Mouse (Mus musculus) limb, embryonic 10.5 days (tissue): ENCODE results near the gene AY358078. TPM values are rescaled to one million over a fixed set of nuclear protein-coding genes. Genes with fewer than 3 reads are reported as not detected.
"Not testable (repeated sequence)": the region's sequence is repeated elsewhere in the genome, so short reads cannot be mapped to it uniquely, and the experiment has no call there.

Experiments
- DNase-seq: peaks from one replicate; pipeline ENCODE4 v3.0.0-alpha.2; 2017; ENCODE audit warnings: low spot score
- H3K27ac ChIP-seq: fragments of 300-500 bp; sonication (generic); 2 replicates; pipeline ENCODE4 v1.5.1; 2016; ENCODE audit warnings: mild to moderate bottlenecking
- H3K27me3 ChIP-seq: fragments of 300-500 bp; sonication (generic); 2 replicates; pipeline ENCODE4 v1.6.1; 2016; ENCODE audit warnings: low read depth, mild to moderate bottlenecking; ENCODE audit not compliant: poor library complexity, severe bottlenecking
- H3K36me3 ChIP-seq: fragments of 300-500 bp; sonication (generic); 2 replicates; pipeline ENCODE4 v1.6.1; 2016; ENCODE audit warnings: mild to moderate bottlenecking, moderate library complexity
- H3K4me1 ChIP-seq: fragments of 300-500 bp; sonication (generic); 2 replicates; pipeline ENCODE4 v1.6.1; 2016
- H3K4me3 ChIP-seq: fragments of 300-500 bp; sonication (generic); 2 replicates; pipeline ENCODE4 v1.5.1; 2016; ENCODE audit warnings: mild to moderate bottlenecking, moderate library complexity
- H3K9me3 ChIP-seq: fragments of 300-500 bp; sonication (generic); replicated peaks from 2 replicates; pipeline ENCODE4 v1.6.1; 2016; ENCODE audit warnings: mild to moderate bottlenecking
- WGBS: fragments of 180-500 bp; shearing (Covaris S2); methylation state at CpG from one replicate; pipeline ENCODE4 v1.1.7; 2016; 5-methylcytosine and 5-hydroxymethylcytosine counted together
- microRNA-seq: library from miRNA; unstranded; fragments of <30 nt; microRNA quantifications from one replicate; pipeline ENCODE4, GENCODE M21; 2017
- polyA plus RNA-seq: library from polyadenylated mRNA; unstranded; fragments of >200 nt; fragmentation: Nextera tagmentation; extraction: Ambion mirVana; gene quantifications from 2 replicates; pipeline ENCODE4 v1.2.1, GENCODE M21; 2016

AY358078 gene
- polyA plus RNA-seq, 1 experiment from 2014 or later, result not detected

GRCm38 (mm10) chr14:51842250-51842649, 42.4 kb downstream of the AY358078 start:
- no peaks in the 10 kb centered on the region for H3K27me3 ChIP-seq
- 89% methylated on average over 1 of the region's 1 CpGs for WGBS
- H3K27ac ChIP-seq, result no peak overlapping the region
- DNase-seq, result no peak
- no peaks in the 10 kb centered on the region for H3K4me1 ChIP-seq
- H3K9me3 ChIP-seq, result no peaks in the 10 kb centered on the region
- no peak overlapping the region for H3K4me3 ChIP-seq
- H3K36me3 ChIP-seq, result no peaks in the 10 kb centered on the region

DNA sequence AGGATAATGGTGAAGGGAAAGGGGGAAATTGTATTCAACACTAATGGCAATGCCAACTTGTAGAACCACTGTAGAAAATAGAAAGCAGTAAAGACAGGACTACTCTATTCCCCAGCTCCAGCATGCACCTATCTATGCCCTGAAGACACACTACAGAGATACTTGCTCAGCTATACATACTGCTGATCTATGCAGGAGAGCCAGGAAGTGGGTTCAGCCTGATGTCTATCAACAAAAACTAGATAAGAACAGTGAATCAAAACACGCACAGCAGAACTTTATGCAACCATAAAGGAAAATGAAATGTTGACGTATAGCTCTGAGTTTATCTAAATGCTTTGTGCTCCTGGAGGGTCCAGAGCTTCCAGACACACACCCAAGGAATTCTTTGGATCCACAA, 42.9 kb downstream of the AY358078 start:
- Histone ChIP-seq H3K36me3 (no peaks in the 10 kb centered on the region), H3K9me3 (no peaks in the 10 kb centered on the region), H3K4me1 (no peaks in the 10 kb centered on the region), H3K27me3 (no peaks in the 10 kb centered on the region), H3K4me3 (no peak overlapping the region), H3K27ac (no peak overlapping the region)
- no peak for DNase-seq
- WGBS, result 92% methylated on average over 2 of the region's 2 CpGs

GRCm38 (mm10) chr14:51843882-51844281, 44.0 kb downstream of the AY358078 start:
- H3K4me1 ChIP-seq, result no peaks in the 10 kb centered on the region
- H3K27me3 ChIP-seq, result no peaks in the 10 kb centered on the region
- H3K9me3 ChIP-seq, result no peaks in the 10 kb centered on the region
- DNase-seq, result no peak
- H3K4me3 ChIP-seq, result no peak overlapping the region
- H3K36me3 ChIP-seq, result no peaks in the 10 kb centered on the region
- H3K27ac ChIP-seq, result no peak overlapping the region

- H3K4me1 ChIP-seq, result no peaks in the 10 kb centered on the region
- no peak overlapping the region for H3K4me3 ChIP-seq
- H3K9me3 ChIP-seq, result no peaks in the 10 kb centered on the region
- DNase-seq, result no peak
- H3K27me3 ChIP-seq, result no peaks in the 10 kb centered on the region
- no peaks in the 10 kb centered on the region for H3K36me3 ChIP-seq
- 71% methylated on average over 3 of the region's 3 CpGs for WGBS
- H3K27ac ChIP-seq, result no peak overlapping the region
Measured at GRCm38 (mm10) chr14:51846566-51846965, 46.7 kb downstream of the AY358078 start.

GRCm38 (mm10) chr14:51851006-51851405, 51.2 kb downstream of the AY358078 start:
- 52% methylated on average over 3 of the region's 3 CpGs for WGBS
- DNase-seq, H3K36me3 ChIP-seq, H3K4me1 ChIP-seq, H3K4me3 ChIP-seq, H3K27ac ChIP-seq, H3K9me3 ChIP-seq, H3K27me3 ChIP-seq: not testable (repeated sequence)

DNA sequence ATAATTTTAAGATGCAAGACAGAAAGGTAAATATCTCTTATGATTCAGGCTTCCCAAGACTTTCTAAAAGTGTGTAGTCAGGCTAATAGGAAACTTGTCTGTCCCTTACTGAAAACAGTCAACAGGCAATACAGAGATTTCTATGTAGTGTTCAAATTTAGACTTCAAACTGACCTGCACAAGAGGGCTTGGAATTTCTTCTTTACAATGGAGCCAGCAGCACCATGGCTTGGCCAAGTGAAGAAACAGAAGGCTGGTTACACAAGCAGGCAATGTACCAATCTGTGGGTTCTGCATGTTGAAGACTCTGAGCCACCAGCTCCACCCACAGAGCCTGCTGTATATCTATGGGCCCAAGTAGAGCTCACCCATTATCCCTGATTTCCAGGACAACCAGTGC, 53.6 kb downstream of the AY358078 start, which contains the start of gene Ear6:
Ear6 (plus strand) TSS at position 301 of the 400 bp plus-strand sequence.
- Histone ChIP-seq H3K27ac (no peak within 1 kb of the TSS), H3K4me1 (no peaks in the 10 kb centered on the region), H3K36me3 (no peaks in the 10 kb centered on the region), H3K4me3 (no peak within 1 kb of the TSS), H3K27me3 (no peaks in the 10 kb centered on the region), H3K9me3 (no peaks in the 10 kb centered on the region)
- DNase-seq, result no peak

GRCm38 (mm10) chr14:51855280-51855679, 55.4 kb downstream of the AY358078 start:
- not testable (repeated sequence) for H3K27me3 ChIP-seq, H3K4me3 ChIP-seq, H3K36me3 ChIP-seq, H3K9me3 ChIP-seq, DNase-seq, H3K4me1 ChIP-seq, H3K27ac ChIP-seq
- 87% methylated on average over 7 of the region's 7 CpGs for WGBS

- not testable (repeated sequence) for H3K27ac ChIP-seq, H3K27me3 ChIP-seq, DNase-seq, H3K4me1 ChIP-seq, H3K9me3 ChIP-seq, H3K4me3 ChIP-seq, H3K36me3 ChIP-seq
- 8% methylated on average over 1 of the region's 1 CpGs for WGBS
Measured at GRCm38 (mm10) chr14:51863603-51864002, 63.8 kb downstream of the AY358078 start.

DNA sequence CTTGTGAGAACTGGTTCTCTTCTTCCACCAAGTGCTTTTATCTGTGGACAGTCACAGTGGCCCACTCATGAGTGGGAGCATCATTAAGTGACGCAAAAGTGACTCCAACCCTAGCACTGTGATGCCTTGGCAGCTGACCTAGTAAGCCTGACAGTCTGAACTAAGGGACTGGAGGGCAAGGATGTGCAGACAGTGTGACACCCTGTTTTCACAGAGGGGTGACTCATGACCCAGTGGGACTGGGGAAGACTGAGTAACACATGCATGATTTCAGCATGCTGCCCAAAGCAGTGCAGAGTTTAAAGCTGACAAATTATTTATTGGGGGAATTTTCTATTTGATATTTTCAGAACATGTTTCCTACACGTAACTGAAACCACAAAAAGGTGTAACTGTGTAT, 70.9 kb downstream of the AY358078 start:
- no peak for DNase-seq
- no peak overlapping the region for H3K4me3 ChIP-seq
- H3K27me3 ChIP-seq, result no peaks in the 10 kb centered on the region
- 75% methylated on average over 2 of the region's 2 CpGs for WGBS
- H3K27ac ChIP-seq, result no peak overlapping the region
- H3K9me3 ChIP-seq, result no peaks in the 10 kb centered on the region
- H3K4me1 ChIP-seq, result no peaks in the 10 kb centered on the region
- H3K36me3 ChIP-seq, result no peaks in the 10 kb centered on the region

DNA sequence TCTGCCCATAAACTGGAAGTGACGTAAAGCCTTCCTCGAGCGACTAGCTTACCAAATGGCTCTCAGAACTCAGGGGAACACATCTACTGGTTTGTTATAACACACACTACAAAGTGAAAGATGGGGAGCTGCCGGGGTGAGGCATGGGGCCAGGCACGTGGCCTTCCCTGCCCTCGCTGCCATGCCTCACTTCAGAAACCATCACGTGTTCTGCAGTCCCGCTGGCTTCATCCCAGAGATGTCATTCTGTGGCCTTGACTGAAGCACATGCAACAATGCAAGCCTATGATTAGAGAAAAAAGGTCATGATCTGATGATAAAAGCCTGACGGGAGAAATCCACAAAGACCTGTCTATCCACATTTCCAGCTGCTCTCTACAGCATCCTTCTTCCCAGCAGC, 71.9 kb downstream of the AY358078 start:
- H3K4me3 ChIP-seq, result no peak overlapping the region
- no peaks in the 10 kb centered on the region for H3K4me1 ChIP-seq
- H3K36me3 ChIP-seq, result no peaks in the 10 kb centered on the region
- DNase-seq, result no peak
- no peaks in the 10 kb centered on the region for H3K9me3 ChIP-seq
- H3K27ac ChIP-seq, result no peak overlapping the region
- no peaks in the 10 kb centered on the region for H3K27me3 ChIP-seq
- WGBS, result 84% methylated on average over 9 of the region's 9 CpGs

Small RNAs within 50 kb of the gene (microRNA-seq; reads per million reads assigned to microRNA genes)
- gene Gm27375, result not detected

Other genes with a start within 250 kb of the AY358078 start
- 0.09 TPM in 1 of 2 replicates, not detected in the other for gene Gm5622, start 247.3 kb upstream of the AY358078 start, polyA plus RNA-seq
- gene Gm17175, start 226.0 kb upstream of the AY358078 start, polyA plus RNA-seq, result not detected in 2 replicates
- gene Gm17174, start 207.9 kb upstream of the AY358078 start, polyA plus RNA-seq, result not detected in 2 replicates
- not detected in 2 replicates for gene Gm17078, start 188.7 kb upstream of the AY358078 start, polyA plus RNA-seq
- not detected in 2 replicates for gene Gm4181, start 164.4 kb upstream of the AY358078 start, polyA plus RNA-seq
- not detected in 2 replicates for gene Gm17079, start 104.6 kb upstream of the AY358078 start, polyA plus RNA-seq
- not detected in 2 replicates for gene Gm5800, start 82.9 kb upstream of the AY358078 start, polyA plus RNA-seq
- not detected in 2 replicates for gene Ang4, start 26.5 kb upstream of the AY358078 start, polyA plus RNA-seq
- not detected in 2 replicates for gene Ear6, start 53.7 kb downstream of the AY358078 start, polyA plus RNA-seq
- 48.6 and 54.1 TPM in 2 replicates for gene Mettl17, start 84.8 kb downstream of the AY358078 start, polyA plus RNA-seq
- 0.31 and 0.39 TPM in 2 replicates for gene Slc39a2, start 92.8 kb downstream of the AY358078 start, polyA plus RNA-seq
- 5.0 and 8.3 TPM in 2 replicates for gene Ndrg2, start 114.1 kb downstream of the AY358078 start, polyA plus RNA-seq
- not detected in 2 replicates for gene Tppp2, start 118.4 kb downstream of the AY358078 start, polyA plus RNA-seq
- not detected in 2 replicates for gene Rnase13, start 122.7 kb downstream of the AY358078 start, polyA plus RNA-seq
- gene Arhgef40, start 184.7 kb downstream of the AY358078 start, polyA plus RNA-seq, result 190 and 236 TPM in 2 replicates
- 0.41 and 0.66 TPM in 2 replicates for gene Tmem253, start 215.6 kb downstream of the AY358078 start, polyA plus RNA-seq
- 45.6 and 51.1 TPM in 2 replicates for gene Zfp219, start 220.7 kb downstream of the AY358078 start, polyA plus RNA-seq
- not detected in 2 replicates for gene Olfr221, start 242.4 kb downstream of the AY358078 start, polyA plus RNA-seq